Mouse (Mus musculus) liver, embryonic 14 days (tissue): ENCODE measurements around the gene Rsg1. TPM values are rescaled to one million over a fixed set of nuclear protein-coding genes. Genes with fewer than 3 reads are reported as not detected.

Source experiments
- polyA plus RNA-seq: library from polyadenylated mRNA; depleted of rRNA; stranded (reverse); fragments of >200 nt; gene quantifications from 2 replicates; pipeline ENCODE4 v1.2.3, GENCODE M21; 2012; rRNA removed

The Rsg1 gene
- polyA plus RNA-seq = 0.76 and 0.78 TPM in 2 replicates

GRCm38 (mm10) chr4:141213770-141214336 lies at the start of gene Rsg1:
TSS of gene Rsg1 (plus strand) at chr4:141213956.

GRCm38 (mm10) chr4:141239388-141240125 lies 25.8 kb downstream of the Rsg1 start, which contains the start of gene Arhgef19:
TSS of gene Arhgef19 (plus strand) at chr4:141239499.

Other genes starting within 250 kb of the Rsg1 start
- gene Atp13a2, start 227.1 kb upstream of the Rsg1 start, polyA plus RNA-seq = 14.3 and 17.0 TPM in 2 replicates
- gene Mfap2, start 203.5 kb upstream of the Rsg1 start, polyA plus RNA-seq = 5.8 and 8.7 TPM in 2 replicates
- gene Crocc, start 153.4 kb upstream of the Rsg1 start, polyA plus RNA-seq = 1.8 and 2.0 TPM in 2 replicates
- 51.4 and 61.7 TPM in 2 replicates for gene Necap2, start 135.6 kb upstream of the Rsg1 start, polyA plus RNA-seq
- not detected in 2 replicates for gene Spata21, start 125.6 kb upstream of the Rsg1 start, polyA plus RNA-seq
- gene Szrd1, start 74.2 kb upstream of the Rsg1 start, polyA plus RNA-seq = 12.1 and 14.6 TPM in 2 replicates
- 6.7 and 9.1 TPM in 2 replicates for gene Fbxo42, start 66.0 kb upstream of the Rsg1 start, polyA plus RNA-seq
- gene Arhgef19, start 25.5 kb downstream of the Rsg1 start, polyA plus RNA-seq = 0.84 and 0.97 TPM in 2 replicates
- 1.3 and 1.5 TPM in 2 replicates for gene Epha2, start 87.3 kb downstream of the Rsg1 start, polyA plus RNA-seq
- 0.02 and 0.07 TPM in 2 replicates for gene Fam131c, start 154.3 kb downstream of the Rsg1 start, polyA plus RNA-seq
- 0.01 TPM in 1 of 2 replicates, not detected in the other for gene Clcnka, start 184.8 kb downstream of the Rsg1 start, polyA plus RNA-seq
- not detected in 2 replicates for gene Clcnkb, start 202.1 kb downstream of the Rsg1 start, polyA plus RNA-seq
- 0.05 and 0.17 TPM in 2 replicates for gene Hspb7, start 206.8 kb downstream of the Rsg1 start, polyA plus RNA-seq
- gene Srarp, start 222.1 kb downstream of the Rsg1 start, polyA plus RNA-seq = not detected in 2 replicates
- gene Zbtb17, start 230.7 kb downstream of the Rsg1 start, polyA plus RNA-seq = 8.0 and 8.6 TPM in 2 replicates